Mouse (Mus musculus): Measurements from ENCODE around the gene Zbtb38.
"Not testable (repeated sequence)": the region's sequence is repeated elsewhere in the genome, so short reads cannot be mapped to it uniquely, and the experiment has no call there.

Zbtb38 gene

DNA sequence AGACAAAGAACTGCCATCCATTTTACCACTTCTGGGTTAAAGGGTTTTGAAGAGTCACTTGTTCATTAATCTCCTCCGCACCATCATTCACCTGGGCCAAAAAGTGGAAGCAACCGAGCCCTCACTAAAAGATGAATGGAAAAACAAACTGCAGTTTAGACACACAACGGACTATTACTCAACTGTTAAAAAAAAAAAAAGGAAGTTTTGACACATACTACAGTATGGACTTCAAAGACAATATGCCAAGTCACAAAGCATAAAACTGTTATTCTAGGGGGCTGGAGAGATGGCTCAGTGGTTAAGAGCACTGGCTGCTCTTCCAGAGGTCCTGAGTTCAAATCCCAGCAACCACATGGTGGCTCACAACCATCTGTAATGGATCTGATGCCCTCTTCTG, 108.6 kb downstream of the Zbtb38 start:
- in situ Hi-C loops (cut with MseI, MboI) = not testable (repeated sequence)

DNA sequence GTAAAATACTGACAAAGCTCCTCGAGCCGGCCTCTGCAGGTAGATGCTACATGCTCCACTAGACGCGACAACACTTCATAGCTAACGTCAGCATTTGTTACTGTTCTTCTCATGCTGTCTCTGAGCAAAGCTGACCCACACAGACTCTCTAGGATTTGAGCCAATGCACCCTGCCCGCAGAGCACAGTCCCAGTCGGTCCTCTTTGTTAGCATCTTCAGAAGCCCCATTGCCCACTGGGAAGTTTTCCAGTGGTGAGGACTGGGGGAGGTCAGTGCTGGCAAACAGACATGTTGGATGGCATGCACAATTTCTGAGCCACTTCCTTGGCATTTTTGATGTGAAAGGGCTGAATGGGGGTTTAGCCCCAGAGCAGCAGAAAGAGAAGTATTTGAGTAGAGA, 113.2 kb downstream of the Zbtb38 start:
- in situ Hi-C loops (cut with MseI, MboI) = no loop called here

DNA sequence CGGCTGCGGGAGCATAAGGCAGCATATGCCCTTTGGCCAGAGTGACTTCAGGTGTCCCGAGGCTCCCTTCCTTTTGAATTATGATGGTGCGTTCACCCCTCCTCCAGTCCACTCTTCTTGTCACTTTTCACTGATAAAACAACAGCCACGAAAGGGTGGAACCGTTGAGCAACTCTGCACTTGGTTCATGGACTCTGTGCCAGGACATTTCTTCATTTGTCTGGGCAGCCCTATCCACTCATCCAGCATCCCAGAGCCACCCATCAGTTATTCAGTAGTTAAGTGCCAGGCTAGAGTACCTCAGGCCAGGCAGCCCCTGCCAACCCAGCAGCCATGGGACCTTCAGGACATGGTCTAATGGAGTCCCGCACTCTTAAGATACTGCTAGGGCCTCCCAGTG, 114.1 kb downstream of the Zbtb38 start:
- in situ Hi-C loops (cut with MseI, MboI) = no loop called here

DNA sequence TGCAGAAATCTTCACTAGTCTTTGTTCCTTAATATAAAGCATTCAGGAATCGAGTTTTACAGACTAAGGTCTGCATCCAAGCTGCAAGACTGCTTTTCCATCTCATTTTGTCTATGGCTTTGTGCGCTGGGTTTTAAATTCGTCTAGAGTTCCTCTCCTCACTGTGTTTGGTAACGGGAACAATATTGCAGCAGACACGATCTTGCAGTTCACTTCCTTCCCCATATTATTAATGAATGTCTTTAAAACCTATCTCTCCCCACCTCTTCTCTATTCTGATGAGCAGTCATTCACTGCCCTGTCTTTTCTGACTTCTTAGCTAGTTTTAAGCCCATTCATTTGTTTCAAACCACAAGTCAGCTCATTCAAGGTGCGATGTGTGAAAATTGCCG, 115.5 kb downstream of the Zbtb38 start:
- in situ Hi-C loops (cut with MseI, MboI) = no loop called here

DNA sequence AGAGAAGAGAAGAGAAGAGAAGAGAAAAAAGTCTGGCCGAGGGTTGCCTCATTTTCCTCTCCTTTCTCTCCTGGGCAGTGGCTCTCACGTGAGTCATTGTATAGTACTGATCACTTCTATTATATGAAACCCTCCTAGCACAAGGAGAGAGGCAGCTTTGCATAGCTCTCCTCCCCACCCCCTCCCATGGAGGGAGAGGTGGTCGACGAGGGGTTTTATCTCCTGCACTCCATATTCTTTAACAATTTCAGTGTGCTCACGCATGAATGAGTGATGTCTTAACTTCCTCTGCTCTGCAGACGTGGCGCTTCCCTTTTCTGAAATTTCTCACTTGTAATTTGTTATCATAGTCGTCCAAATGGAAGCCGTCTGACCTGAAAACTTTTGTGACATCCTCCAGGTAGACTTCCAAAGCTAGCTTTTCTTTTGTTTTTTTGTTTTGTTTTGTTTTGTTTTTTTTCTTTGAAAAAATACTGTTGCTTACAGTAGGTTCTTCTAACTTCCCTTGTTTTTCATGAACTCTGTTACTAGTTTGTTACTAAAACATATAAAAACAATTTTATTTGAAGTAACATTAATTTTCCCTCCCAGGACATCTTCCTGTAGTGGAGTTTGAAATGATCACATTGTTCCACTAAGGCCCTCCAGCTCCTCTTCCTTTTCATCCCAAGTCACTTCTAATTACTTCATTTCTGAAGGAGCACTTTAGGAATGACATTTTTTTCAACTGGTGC, 116.0 kb downstream of the Zbtb38 start:
- in situ Hi-C loops (cut with MseI, MboI) = no loop called here

DNA sequence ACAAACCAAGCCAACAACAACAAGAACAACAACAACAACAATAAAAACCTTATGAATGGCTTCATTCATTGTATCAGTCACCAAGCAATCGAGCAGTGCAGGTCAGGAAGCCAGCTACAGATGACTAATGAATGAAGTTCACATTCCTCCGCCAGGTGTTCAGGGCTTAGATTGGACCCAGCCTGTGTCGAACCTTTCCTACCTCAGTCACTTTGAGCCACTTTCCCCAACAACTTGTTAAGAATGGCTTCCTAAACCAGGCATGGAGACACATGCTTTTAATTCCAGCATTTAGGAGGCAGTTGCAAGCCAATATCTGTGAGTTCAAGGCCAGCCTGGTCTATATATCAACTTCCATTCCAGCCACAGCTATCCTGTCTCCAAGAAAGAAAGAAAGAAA, 116.7 kb downstream of the Zbtb38 start:
- in situ Hi-C loops (cut with MseI, MboI) = no loop called here

DNA sequence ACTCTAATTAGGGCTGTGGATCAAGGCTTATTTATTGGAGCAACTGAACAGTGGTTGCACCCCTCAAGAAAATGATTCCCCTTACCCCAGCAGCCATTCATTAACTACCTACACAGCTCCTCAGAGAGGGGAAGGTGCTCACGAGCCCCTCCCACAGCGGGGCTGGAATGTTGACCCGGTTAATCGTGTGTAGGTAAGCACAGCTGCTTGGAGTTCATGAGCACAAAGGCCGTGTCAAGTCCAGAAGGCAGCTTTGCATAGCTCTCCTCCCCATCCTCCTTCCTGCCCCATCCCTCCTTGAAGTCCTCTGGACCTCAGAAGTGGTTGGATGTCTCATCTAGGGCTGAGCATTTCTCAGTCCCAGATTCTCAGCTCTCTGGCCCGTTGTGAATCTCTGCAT, 117.5 kb downstream of the Zbtb38 start:
- in situ Hi-C loops (cut with MseI, MboI) = no loop called here

DNA sequence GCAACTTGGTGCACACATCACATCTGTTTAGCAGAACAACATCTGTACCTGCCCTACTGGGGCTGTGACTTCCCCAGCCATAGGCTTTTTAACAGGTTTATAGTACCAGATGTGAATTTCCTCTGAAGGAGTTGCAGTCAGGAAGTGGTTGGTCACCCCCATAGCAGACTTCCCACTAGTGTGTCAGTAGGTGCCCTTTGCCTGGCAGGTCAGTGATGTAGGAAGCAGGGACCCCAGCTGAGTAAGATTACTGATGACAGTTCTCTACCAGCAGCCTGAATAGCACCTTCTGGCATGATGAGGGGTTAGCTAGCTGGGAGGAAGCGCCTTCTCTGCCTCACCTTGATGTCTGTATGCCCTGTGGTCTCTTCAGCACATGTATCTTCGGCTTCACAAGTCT, 118.9 kb downstream of the Zbtb38 start:
- in situ Hi-C loops (cut with MseI, MboI) = no loop called here

Data from mouse trophoblast stem cell (cell line).